Mouse (Mus musculus): ENCODE data around the gene Leprot.

GRCm38 (mm10) chr4:101692892-101693291 is 45.4 kb downstream of the Leprot start:
- TF ChIP-seq CTCF (conservative IDR thresholded peaks at IDR 0.05; ENCODE audit: low read length) (no peak), NANOG (IDR thresholded peaks at IDR 0.05; ENCODE audit: borderline replicate concordance, low read length) (no peak), POU5F1 (IDR thresholded peaks at IDR 0.05; ENCODE audit: borderline replicate concordance, low read length) (no peak)
